Mouse (Mus musculus) CD8-positive naive resting alpha-beta T cell, adult 2 months (primary cell): ENCODE results near the gene Gm10424.
"Not testable (repeated sequence)": the region's sequence is repeated elsewhere in the genome, so short reads cannot be mapped to it uniquely, and the experiment has no call there.

Experiments used
- DNase-seq, 2 experiments: peaks; one replicate each; pipeline ENCODE4 v3.0.0; 2022; ENCODE audit warnings: low read depth in 2 of 2, low spot score in 2 of 2

The Gm10424 gene

GRCm38 (mm10) chr5:95272668-95273067 lies at the start of gene Gm10424:
TSS of gene Gm10424 (minus strand) at chr5:95272768.
- not testable (repeated sequence) for DNase-seq

GRCm38 (mm10) chr5:95305611-95306010 lies 33.0 kb upstream of the Gm10424 start, which contains the start of gene Gm3259:
TSS of gene Gm3259 (plus strand) at chr5:95305911.
- not testable (repeated sequence) for DNase-seq
